Mouse (Mus musculus): ENCODE data around the gene Ch25h. TPM values are rescaled to one million over a fixed set of nuclear protein-coding genes. Genes with fewer than 3 reads are reported as not detected.

The Ch25h gene
- polyA plus RNA-seq (2016; fragmentation: Nextera tagmentation; extraction: Ambion mirVana), result 1.9 and 2.3 TPM in 2 replicates

- under 1% methylated on average over 35 of the region's 35 CpGs for WGBS
- Histone ChIP-seq H3K4me3 (replicated peaks) (peak within 1 kb of the TSS; percentile 58), H3K9me3 (no peaks in the 10 kb centered on the region), H3K4me1 (peaks cover 7% of the 10 kb centered on the region), H3K4me2 (peak within 1 kb of the TSS; percentile 96), H3K9ac (peak within 1 kb of the TSS; percentile 42), H3K27me3 (peaks cover 57% of the 10 kb centered on the region), H3K27ac (no peak within 1 kb of the TSS), H3K36me3 (replicated peaks) (no peaks in the 10 kb centered on the region)
- ATAC-seq (ENCODE audit: low FRiP score), result peak; percentile 81
Observed at GRCm38 (mm10) chr19:34474991-34475971, at the start of gene Ch25h. TSS of gene Ch25h (minus strand) at chr19:34475164.

- Histone ChIP-seq H3K9ac (no peak overlapping the region), H3K4me2 (no peak overlapping the region), H3K36me3 (replicated peaks) (no peaks in the 10 kb centered on the region), H3K9me3 (no peaks in the 10 kb centered on the region), H3K4me1 (peaks cover 10% of the 10 kb centered on the region), H3K4me3 (replicated peaks) (no peak overlapping the region), H3K27ac (no peak overlapping the region), H3K27me3 (no peaks in the 10 kb centered on the region)
- WGBS, result 82% methylated on average over 9 of the region's 9 CpGs
- ATAC-seq (ENCODE audit: low FRiP score), result no peak
Observed at GRCm38 (mm10) chr19:34524646-34525045, 49.7 kb upstream of the Ch25h start.

- ATAC-seq (ENCODE audit: low FRiP score), result no peak
- Histone ChIP-seq H3K9me3 (no peaks in the 10 kb centered on the region), H3K36me3 (replicated peaks) (peaks cover 2% of the 10 kb centered on the region; the same call in 1 of the 2 replicates), H3K9ac (no peak overlapping the region), H3K4me3 (replicated peaks) (no peak overlapping the region), H3K4me2 (no peak overlapping the region), H3K27me3 (no peaks in the 10 kb centered on the region), H3K27ac (no peak overlapping the region), H3K4me1 (peaks cover 10% of the 10 kb centered on the region)
- 85% methylated on average over 12 of the region's 12 CpGs for WGBS
Observed at GRCm38 (mm10) chr19:34523106-34523725, 48.3 kb upstream of the Ch25h start.

GRCm38 (mm10) chr19:34521978-34522377 is 47.0 kb upstream of the Ch25h start:
- Histone ChIP-seq H3K27ac (no peak overlapping the region), H3K4me2 (no peak overlapping the region), H3K9ac (no peak overlapping the region), H3K4me1 (peaks cover 10% of the 10 kb centered on the region), H3K27me3 (no peaks in the 10 kb centered on the region), H3K4me3 (replicated peaks) (no peak overlapping the region), H3K9me3 (no peaks in the 10 kb centered on the region), H3K36me3 (replicated peaks) (peaks cover 2% of the 10 kb centered on the region; the same call in 1 of the 2 replicates)
- no peak for ATAC-seq (ENCODE audit: low FRiP score)
- 92% methylated on average over 1 of the region's 1 CpGs for WGBS

GRCm38 (mm10) chr19:34521361-34521760 is 46.4 kb upstream of the Ch25h start:
- Histone ChIP-seq H3K27ac (no peak overlapping the region), H3K36me3 (replicated peaks) (peaks cover 2% of the 10 kb centered on the region; the same call in 1 of the 2 replicates), H3K4me1 (peaks cover 4% of the 10 kb centered on the region), H3K9me3 (no peaks in the 10 kb centered on the region), H3K4me2 (no peak overlapping the region), H3K4me3 (replicated peaks) (no peak overlapping the region), H3K9ac (no peak overlapping the region), H3K27me3 (no peaks in the 10 kb centered on the region)
- no peak for ATAC-seq (ENCODE audit: low FRiP score)
- 83% methylated on average over 2 of the region's 2 CpGs for WGBS

- H3K4me3 ChIP-seq (replicated peaks), result no peak overlapping the region
- peaks cover 2% of the 10 kb centered on the region; the same call in 1 of the 2 replicates for H3K36me3 ChIP-seq (replicated peaks)
- H3K27me3 ChIP-seq, result no peaks in the 10 kb centered on the region
- H3K27ac ChIP-seq, result no peak overlapping the region
- no peak overlapping the region for H3K4me2 ChIP-seq
- H3K9me3 ChIP-seq, result no peaks in the 10 kb centered on the region
- no peak overlapping the region for H3K9ac ChIP-seq
- no peaks in the 10 kb centered on the region for H3K4me1 ChIP-seq
- ATAC-seq (ENCODE audit: low FRiP score), result no peak
- WGBS, result 90% methylated on average over 4 of the region's 4 CpGs
Observed at GRCm38 (mm10) chr19:34520051-34520450, 45.1 kb upstream of the Ch25h start.

- Histone ChIP-seq H3K4me3 (replicated peaks) (no peak overlapping the region), H3K27ac (no peak overlapping the region), H3K36me3 (replicated peaks) (peaks cover 2% of the 10 kb centered on the region; the same call in 1 of the 2 replicates), H3K4me2 (no peak overlapping the region), H3K4me1 (no peaks in the 10 kb centered on the region), H3K9ac (no peak overlapping the region), H3K9me3 (no peaks in the 10 kb centered on the region), H3K27me3 (no peaks in the 10 kb centered on the region)
- no peak for ATAC-seq (ENCODE audit: low FRiP score)
- WGBS, result 90% methylated on average over 3 of the region's 3 CpGs
Observed at GRCm38 (mm10) chr19:34519646-34520045, 44.7 kb upstream of the Ch25h start.

GRCm38 (mm10) chr19:34518786-34519185 is 43.8 kb upstream of the Ch25h start:
- no peak overlapping the region for H3K4me3 ChIP-seq (replicated peaks)
- H3K36me3 ChIP-seq (replicated peaks), result peaks cover 2% of the 10 kb centered on the region; the same call in 1 of the 2 replicates
- H3K9me3 ChIP-seq, result no peaks in the 10 kb centered on the region
- H3K4me2 ChIP-seq, result no peak overlapping the region
- no peak overlapping the region for H3K9ac ChIP-seq
- no peak overlapping the region for H3K27ac ChIP-seq
- no peak for ATAC-seq (ENCODE audit: low FRiP score)
- no peaks in the 10 kb centered on the region for H3K4me1 ChIP-seq
- no peaks in the 10 kb centered on the region for H3K27me3 ChIP-seq
- WGBS, result 84% methylated on average over 3 of the region's 3 CpGs

- Histone ChIP-seq H3K4me3 (replicated peaks) (no peak overlapping the region), H3K9me3 (no peaks in the 10 kb centered on the region), H3K4me1 (no peaks in the 10 kb centered on the region), H3K4me2 (no peak overlapping the region), H3K9ac (no peak overlapping the region), H3K27ac (no peak overlapping the region), H3K27me3 (no peaks in the 10 kb centered on the region), H3K36me3 (replicated peaks) (peaks cover 2% of the 10 kb centered on the region; the same call in 1 of the 2 replicates)
- no peak for ATAC-seq (ENCODE audit: low FRiP score)
- 94% methylated on average over 13 of the region's 13 CpGs for WGBS
Observed at GRCm38 (mm10) chr19:34517812-34518594, 43.0 kb upstream of the Ch25h start.

GRCm38 (mm10) chr19:34517197-34517596 is 42.2 kb upstream of the Ch25h start:
- peaks cover 2% of the 10 kb centered on the region; the same call in 1 of the 2 replicates for H3K36me3 ChIP-seq (replicated peaks)
- H3K27ac ChIP-seq, result no peak overlapping the region
- H3K4me3 ChIP-seq (replicated peaks), result no peak overlapping the region
- H3K9me3 ChIP-seq, result no peaks in the 10 kb centered on the region
- H3K27me3 ChIP-seq, result no peaks in the 10 kb centered on the region
- no peak overlapping the region for H3K4me2 ChIP-seq
- WGBS, result 94% methylated on average over 3 of the region's 3 CpGs
- H3K4me1 ChIP-seq, result no peaks in the 10 kb centered on the region
- H3K9ac ChIP-seq, result no peak overlapping the region
- no peak for ATAC-seq (ENCODE audit: low FRiP score)

- no peak overlapping the region for H3K27ac ChIP-seq
- 96% methylated on average over 2 of the region's 2 CpGs for WGBS
- no peaks in the 10 kb centered on the region for H3K9me3 ChIP-seq
- H3K4me2 ChIP-seq, result no peak overlapping the region
- H3K4me3 ChIP-seq (replicated peaks), result no peak overlapping the region
- peaks cover 2% of the 10 kb centered on the region; the same call in 1 of the 2 replicates for H3K36me3 ChIP-seq (replicated peaks)
- no peak for ATAC-seq (ENCODE audit: low FRiP score)
- no peak overlapping the region for H3K9ac ChIP-seq
- no peaks in the 10 kb centered on the region for H3K27me3 ChIP-seq
- H3K4me1 ChIP-seq, result no peaks in the 10 kb centered on the region
Observed at GRCm38 (mm10) chr19:34516346-34516745, 41.4 kb upstream of the Ch25h start.

- peaks cover 4% of the 10 kb centered on the region; the same call in 1 of the 2 replicates for H3K36me3 ChIP-seq (replicated peaks)
- 88% methylated on average over 3 of the region's 3 CpGs for WGBS
- H3K4me3 ChIP-seq (replicated peaks), result no peak overlapping the region
- no peak overlapping the region for H3K27ac ChIP-seq
- no peaks in the 10 kb centered on the region for H3K9me3 ChIP-seq
- no peak overlapping the region for H3K4me2 ChIP-seq
- no peak overlapping the region for H3K9ac ChIP-seq
- H3K4me1 ChIP-seq, result no peaks in the 10 kb centered on the region
- no peaks in the 10 kb centered on the region for H3K27me3 ChIP-seq
- ATAC-seq (ENCODE audit: low FRiP score), result no peak
Observed at GRCm38 (mm10) chr19:34515681-34516080, 40.7 kb upstream of the Ch25h start.
